Mouse (Mus musculus): ENCODE data around the gene Rabgap1.

- TF ChIP-seq CTCF (IDR thresholded peaks at IDR 0.05; ENCODE audit: borderline replicate concordance, insufficient read depth, low read length) (no peak), POLR2A (IDR thresholded peaks at IDR 0.05; ENCODE audit: low read depth, low read length) (no peak)
Observed at GRCm38 (mm10) chr2:37480039-37480438, 37.0 kb downstream of the Rabgap1 start.
